Mouse (Mus musculus): ENCODE results near the gene Psmd8.
"Not testable (repeated sequence)": the region's sequence is repeated elsewhere in the genome, so short reads cannot be mapped to it uniquely, and the experiment has no call there.

The Psmd8 gene

DNA sequence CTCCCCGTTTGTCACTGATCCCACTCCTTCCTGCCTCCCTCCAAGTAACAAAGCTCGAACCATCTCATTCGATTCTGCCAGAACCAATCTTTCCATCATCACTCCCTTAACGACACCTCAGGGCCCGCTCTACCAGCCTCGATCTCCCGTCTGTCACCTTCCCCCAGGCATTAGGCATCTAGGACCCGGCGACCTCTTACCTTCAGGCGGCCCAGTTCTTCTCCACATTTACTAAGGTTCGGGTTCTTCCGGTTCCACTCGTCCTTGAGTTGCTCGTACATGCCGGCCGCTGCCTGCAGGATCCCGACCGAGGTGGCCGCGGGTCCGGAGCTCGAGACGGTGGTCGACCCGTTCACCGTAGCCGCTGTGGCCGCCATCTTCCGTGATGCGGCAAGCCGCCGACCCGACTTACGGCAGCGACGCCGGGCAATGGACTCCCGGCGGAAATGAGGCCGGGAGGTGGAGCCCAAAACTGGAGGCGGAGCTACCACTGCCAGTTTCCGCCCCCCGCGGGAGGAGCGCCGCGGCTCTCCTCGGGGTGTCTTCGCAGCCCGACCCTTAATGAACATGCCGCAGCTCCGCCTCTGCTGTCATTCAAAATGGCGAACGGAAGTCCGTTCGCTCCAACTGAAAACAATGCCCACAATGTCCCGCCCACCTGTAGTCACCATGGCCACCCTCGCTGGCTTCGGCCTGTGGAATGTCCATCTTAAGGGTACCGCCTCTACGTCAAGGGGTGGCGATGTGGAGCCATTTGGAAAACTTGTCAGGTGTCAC lies at the start of gene Psmd8:
Gene Psmd8 (minus strand): TSS at position 625 of the 777 bp plus-strand sequence.
- peak; percentile 99 for DNase-seq (ENCODE audit: low read depth)

DNA sequence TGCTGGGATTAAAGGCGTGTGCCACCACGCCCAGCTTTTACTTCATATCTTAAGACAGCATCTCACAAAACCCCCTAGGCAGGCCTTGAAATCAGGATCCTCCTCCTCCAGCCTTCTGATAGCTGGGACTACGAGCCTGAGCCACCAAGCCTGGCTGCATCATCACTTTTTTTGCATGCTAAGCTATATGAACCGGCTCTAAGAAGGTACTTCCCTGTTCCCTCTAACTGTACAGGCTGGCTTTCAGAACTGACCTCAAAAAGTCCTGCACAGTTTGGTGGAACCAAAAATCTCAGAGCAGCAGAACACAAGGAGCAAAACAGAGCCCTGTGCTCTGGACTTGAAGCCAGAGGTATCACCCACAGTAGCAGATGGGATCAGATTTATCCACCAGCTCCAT lies 47.7 kb upstream of the Psmd8 start:
- DNase-seq (ENCODE audit: low read depth): no peak

DNA sequence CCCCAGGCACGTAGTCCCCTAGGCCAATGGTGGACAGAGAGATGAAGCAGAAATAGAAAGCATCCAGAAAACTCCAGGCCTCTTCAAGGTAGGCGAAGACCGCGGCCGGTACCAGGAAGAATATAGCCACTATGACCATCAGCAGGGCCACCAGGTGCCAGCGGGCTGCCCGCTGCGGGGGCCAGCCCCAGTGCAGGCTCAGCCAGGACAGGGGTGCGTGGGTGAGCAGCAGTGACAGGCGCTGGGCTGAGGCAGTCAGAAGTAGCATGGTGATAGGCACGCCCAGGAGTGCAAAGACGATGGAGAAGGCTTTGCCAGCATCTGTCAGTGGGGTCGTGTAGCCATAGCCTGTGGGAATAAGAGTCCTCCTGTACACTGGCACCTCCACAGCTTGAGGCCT lies 45.0 kb upstream of the Psmd8 start:
- no peak for DNase-seq (ENCODE audit: low read depth)

DNA sequence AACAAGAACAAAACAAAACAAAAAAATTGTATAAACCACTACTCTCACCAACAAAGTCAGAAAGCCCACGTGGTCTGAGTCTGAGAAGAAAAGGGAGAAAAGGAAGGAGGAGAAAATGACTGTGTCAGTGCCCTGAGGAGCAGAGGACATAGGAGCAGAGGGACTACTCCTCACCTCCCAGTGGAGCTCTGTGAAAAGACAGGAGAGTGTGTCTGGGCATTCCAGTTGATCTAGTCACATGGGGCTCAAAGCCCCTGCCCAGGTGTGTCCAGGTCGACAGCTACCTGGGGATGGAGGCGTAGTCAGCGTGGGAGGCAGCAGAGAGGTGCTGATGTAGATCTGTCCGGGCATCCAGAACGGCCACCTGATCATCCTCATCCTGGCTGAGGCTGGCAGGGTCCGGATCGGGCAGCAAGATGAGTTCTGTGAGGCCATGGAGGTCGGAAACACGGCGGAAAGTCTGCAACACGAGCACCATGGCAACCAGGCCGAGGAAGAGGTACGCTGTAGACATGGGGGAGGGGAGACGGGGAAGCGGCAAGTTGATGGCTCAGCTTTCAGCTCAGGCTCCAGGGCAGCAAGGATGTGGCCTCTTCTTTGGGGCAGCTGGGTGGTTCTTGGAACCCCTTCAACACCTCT lies 44.4 kb upstream of the Psmd8 start:
- DNase-seq (ENCODE audit: low read depth): no peak

DNA sequence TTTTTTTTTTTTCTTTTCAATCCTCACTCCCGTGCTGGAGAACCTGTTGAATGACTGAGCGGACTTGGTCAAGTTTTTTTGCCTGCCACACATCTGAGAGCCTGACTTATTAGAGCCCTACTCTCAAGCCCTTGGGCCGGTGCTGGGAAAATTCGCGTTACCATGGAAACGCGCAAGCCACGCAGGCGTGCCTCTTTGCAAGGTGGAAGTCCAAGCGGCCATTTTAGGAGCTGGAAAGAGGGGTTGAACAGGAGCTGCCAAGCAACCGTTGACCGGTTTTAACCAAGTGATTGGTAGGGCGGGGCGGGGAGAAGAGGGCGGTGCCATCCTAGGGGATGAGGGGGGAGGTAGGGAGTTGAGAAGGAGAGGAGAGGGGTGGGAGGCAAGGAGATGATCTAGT lies 34.3 kb upstream of the Psmd8 start:
- no peak for DNase-seq (ENCODE audit: low read depth)

DNA sequence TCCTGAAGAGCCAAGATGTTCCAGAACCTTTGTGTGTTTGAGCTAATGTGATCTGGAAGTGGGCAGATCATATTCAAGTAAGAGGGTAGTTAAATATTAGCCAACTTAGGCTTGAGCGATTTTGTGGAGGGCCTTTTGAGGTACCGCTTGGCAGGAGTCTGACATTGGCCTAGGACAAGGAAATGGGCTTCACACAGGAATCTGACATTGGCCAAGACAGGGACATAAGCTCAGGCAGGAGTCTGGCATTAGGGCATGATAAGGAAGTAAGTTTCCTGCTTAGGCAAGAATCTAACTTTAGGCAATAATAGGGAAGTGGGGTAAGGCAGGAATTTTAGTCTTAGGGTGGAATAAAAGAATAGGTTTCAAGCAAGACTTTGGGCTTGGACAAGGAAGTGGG lies 33.7 kb upstream of the Psmd8 start:
- no peak for DNase-seq (ENCODE audit: low read depth)

DNA sequence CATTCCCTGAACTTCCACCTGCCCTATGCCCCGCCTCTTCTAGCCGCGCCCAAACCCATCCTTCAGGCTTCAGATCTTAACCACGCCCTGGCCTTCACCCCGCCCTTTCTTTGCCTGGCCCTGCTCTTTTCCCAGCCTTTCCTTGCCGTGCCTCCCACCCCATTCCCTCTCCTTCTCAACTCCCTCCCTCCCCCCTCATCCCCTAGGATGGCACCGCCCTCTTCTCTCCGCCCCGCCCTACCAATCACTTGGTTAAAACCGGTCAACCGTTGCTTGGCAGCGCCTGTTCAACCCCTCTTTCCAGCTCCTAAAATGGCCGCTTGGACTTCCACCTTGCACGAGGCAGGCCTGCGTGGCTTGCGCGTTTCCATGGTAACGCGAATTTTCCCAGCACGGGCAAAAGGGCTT lies 33.2 kb upstream of the Psmd8 start, which contains the start of gene Catsperg1:
Gene Catsperg1 (minus strand): TSS at position 361 of the 408 bp plus-strand sequence.
- DNase-seq (ENCODE audit: low read depth): no peak

DNA sequence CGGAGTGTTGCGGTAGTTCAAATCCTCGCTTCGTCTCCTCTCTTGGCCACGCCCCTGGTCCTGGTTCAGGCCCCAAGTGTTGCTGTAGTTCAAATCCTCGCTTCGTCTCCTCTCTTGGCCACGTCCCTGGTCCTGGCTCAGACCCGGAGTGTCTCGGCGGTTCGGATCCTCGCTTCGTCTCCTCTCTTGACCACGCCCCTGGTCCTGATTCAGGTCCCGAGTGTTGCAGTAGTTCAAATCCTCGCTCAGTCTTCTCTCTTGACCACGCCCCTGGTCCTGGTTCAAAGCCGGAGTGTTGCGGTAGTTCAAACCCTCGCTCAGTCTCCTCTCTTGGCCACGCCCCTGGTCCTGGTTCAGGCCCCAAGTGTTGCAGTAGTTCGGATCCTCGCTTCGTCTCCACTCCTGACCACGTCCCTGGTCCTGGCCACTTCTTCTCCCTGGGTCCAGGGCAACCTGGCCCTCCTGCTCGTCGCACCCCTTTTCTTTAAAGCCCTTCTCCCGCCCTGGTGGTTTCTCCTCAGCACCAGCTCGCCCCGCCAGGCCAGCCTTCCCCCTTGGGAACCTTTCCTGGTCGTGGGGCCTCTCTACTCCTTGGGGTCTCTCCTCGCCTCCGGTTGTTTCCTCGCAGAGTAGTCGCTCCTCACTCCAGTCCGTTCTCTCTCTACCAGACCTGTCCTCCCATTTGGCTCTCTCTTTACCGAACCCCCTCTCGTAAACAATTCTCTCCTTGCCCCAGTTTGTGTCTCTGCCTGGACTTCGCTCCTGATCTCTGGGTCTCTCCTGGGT lies 32.5 kb upstream of the Psmd8 start:
- not testable (repeated sequence) for DNase-seq (ENCODE audit: low read depth)

DNA sequence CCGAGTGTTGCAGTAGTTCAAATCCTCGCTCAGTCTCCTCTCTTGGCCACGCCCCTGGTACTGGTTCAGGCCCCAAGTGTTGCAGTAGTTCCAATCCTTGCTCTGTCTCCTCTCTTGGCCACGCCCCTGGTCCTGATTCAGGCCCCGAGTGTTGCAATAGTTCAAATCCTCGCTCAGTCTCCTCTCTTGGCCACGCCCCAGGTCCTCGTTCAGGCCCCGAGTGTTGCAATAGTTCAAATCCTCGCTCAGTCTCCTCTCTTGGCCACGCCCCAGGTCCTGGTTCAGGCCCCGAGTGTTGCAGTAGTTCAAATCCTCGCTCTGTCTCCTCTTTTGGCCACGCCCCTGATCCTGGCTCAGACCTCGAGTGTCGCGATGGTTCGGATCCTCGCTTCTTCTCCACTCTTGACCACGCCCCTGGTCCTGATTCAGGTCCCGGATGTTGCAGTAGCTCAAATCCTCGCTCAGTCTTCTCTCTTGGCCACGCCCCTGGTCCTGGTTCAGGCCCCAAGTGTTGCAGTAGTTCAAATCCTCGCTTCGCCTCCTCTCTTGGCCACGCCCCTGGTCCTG lies 31.8 kb upstream of the Psmd8 start:
- peak; percentile 44 for DNase-seq (ENCODE audit: low read depth)

DNA sequence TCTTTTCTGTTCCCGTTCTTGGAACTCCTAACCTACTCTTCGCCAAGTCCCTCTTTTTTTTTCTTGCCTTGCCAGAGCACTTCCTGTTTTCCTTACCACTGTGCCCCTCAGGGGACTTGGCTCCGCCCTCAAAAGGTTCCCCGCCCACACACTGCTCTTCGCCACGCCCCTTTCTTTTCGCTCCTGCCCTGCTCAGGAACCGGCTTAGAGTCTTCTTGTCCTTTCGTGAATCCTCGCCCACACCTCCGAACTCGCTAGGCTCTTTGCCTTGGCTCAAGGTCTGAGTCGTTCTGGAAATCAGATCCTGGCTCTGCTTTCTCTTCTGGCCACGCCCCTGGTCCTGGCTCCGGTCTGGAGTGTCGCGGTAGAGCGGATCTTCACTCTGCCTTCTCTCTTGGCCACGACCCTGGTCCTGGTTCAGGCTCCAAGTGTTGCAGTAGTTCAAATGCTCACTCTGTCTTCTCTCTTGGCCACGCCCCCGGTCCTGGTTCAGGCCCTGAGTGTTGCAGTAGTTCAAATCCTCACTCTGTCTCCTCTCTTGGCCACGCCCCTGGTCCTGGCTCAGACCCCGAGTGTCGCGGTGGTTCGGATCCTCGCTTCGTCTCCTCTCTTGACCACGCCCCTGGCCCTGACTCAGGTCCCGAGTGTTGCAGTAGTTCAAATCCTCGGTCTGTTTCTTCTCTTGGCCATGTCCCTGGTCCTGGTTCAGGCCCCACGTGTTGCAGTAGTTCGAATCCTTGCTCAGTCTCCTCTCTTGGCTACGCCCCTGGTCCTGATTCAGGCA lies 31.1 kb upstream of the Psmd8 start:
- peak; percentile 51 for DNase-seq (ENCODE audit: low read depth)

DNA sequence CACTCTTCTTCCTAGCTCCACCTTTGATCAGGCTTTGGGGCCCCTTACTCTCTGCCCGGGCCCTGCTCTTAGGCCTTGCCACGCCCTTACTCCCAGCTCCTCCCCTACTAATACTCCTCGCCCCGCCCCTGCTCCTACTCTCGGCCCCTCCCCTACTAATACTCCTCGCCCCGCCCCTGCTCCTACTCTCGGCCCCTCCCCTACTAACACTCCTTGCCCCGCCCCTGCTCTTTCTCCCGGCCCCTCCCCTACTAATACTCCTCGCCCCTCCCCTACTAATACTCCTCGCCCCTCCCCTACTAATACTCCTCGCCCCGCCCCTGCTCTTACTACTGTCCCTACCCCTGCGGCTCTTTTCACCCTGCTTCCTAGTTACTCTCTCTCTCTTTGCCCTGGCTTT lies 30.5 kb upstream of the Psmd8 start:
- not testable (repeated sequence) for DNase-seq (ENCODE audit: low read depth)

DNA sequence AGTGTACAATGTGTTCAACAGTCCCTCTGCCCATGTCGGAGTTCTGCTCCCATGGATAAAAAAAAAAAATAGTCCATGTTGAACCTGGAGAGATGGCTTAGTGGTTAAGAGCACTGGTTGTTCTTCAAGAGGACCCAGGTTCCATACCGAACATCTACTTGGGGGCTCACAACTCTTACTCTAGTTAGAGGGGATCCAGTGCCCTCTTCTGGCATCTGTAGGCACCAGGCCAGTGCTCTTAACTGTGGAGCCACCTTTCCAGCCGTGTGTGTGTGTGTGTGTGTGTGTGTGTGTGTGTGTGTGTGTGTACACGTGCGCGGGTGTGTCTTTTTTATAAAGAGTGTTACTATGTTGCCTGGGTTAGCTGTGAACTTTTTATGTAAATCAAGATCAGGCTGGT lies 22.1 kb upstream of the Psmd8 start:
- peak; percentile 30 for DNase-seq (ENCODE audit: low read depth)

DNA sequence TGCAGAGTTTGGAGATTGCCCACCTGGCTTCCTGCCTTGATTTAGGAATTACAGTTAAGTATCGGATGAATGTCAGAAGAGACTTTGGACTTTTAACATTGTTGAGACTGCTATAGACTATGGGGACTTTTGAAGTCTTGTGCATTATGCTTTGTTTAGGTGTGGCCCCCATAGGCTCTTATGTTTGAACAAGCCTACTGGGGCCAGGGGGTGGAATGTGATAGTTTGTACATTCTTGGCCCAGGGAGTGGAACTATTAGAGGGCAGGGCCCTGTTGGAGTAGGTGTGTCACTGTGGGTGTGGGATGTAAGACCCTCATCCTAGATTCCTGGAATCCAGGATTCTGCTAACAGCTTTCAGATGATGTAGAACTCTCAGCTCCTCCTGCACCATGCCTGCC lies 13.7 kb upstream of the Psmd8 start:
- DNase-seq (ENCODE audit: low read depth): not testable (repeated sequence)

DNA sequence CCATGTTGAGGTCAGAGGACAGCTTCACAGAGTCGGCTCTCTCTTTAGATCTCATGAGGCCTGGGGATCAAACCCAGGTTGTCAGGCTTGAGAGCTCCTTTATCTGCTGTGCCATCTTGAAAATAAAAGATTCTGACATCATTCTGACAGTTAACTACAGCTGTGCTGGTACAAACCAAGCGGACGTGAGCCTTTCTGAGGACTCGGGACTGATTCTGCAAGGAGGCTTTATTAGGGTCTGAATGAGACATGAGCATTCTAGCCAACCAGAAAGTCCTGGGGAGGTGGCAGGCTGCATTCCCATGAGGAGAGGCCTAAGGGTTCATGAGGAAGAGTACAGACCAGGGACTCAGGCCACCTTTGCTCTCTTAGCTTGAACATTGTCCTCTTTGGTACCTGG lies 822 bp upstream of the Psmd8 start:
- not testable (repeated sequence) for DNase-seq (ENCODE audit: low read depth)

DNA sequence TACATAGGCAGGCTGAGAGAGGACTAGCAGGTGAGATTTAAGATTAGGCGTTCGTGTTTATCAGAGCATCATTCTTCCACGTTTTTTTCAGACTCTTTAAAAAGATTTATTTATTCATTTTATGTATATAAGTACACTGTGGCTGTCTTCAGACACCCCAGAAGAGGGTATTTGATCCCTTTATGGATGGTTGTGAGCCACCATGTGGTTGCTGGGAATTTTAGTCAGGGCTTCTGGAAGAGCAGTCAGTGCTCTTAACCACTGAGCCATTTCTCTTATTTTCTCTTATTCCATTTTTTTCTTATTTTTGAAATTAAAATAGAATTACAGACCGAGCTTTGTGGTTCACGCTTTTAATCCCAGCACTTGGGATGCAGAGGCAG lies 344 bp upstream of the Psmd8 start:
- no peak for DNase-seq (ENCODE audit: low read depth)

DNA sequence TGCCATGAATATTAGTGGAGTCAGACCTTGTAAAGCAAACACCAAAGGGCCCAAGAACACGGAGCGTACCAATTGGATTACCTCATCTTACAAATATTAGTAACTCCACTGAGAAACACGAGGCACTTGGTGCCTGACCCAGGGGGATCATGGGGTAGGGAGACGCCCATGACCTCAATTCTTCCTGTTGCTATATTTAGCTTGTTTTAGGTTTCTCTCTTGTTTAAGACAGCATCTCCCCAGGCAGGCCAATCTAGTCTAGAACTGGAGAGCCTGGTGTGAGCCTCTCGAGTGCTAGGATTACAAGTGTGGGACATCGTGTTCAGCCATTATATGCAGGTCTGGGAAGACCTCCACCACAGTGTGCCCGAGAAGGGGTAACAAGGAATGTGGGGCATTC lies 1.2 kb downstream of the Psmd8 start:
- peak; percentile 82 for DNase-seq (ENCODE audit: low read depth)

DNA sequence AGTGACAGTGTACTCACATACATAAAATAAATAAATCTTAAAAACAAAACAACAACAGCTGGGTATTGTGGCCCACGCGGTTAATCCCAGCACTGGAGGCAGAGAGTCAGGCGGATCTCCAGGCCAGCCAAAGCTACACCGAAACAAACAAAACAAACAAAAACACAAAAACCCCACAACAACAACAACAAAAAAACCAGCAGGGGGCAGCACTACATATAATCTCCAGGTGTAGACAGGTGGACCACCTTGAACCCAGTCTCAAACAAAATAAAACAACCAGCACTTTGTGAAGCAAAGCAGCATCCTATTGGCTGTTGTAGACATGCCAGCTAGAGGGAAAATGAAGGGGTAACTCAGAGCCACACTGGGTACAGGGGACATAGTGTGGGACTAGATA lies 2.4 kb downstream of the Psmd8 start:
- no peak for DNase-seq (ENCODE audit: low read depth)

DNA sequence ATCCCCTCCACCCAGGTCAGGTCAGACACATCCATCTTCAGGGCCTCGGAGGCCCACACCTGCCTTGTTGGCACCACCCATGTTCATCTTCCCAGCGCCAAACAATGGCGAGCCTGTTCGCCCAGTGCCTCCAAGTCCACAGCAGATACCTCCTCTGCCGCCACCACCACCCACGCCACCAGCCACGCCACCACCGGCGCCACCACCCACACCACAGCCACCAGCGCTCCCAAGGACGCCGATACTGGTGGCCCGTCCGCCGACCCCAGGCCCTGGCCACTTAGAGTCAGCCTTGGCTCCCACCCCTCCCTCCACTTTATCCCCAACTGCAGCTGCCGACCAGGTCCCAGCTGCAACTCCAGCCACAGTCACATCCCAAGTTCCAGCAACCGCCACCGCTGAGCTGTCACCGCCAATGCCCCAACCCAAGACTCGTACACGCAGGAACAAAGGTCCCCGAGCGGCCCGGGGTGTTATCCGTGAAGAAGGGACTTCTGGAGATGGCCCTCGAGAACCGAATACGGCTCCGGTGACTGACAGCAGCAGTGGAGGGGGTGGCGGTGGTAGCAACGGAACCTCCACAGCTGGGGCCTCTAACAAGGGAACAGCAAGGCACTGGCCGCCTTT lies 8.0 kb downstream of the Psmd8 start:
- DNase-seq (ENCODE audit: low read depth): no peak

DNA sequence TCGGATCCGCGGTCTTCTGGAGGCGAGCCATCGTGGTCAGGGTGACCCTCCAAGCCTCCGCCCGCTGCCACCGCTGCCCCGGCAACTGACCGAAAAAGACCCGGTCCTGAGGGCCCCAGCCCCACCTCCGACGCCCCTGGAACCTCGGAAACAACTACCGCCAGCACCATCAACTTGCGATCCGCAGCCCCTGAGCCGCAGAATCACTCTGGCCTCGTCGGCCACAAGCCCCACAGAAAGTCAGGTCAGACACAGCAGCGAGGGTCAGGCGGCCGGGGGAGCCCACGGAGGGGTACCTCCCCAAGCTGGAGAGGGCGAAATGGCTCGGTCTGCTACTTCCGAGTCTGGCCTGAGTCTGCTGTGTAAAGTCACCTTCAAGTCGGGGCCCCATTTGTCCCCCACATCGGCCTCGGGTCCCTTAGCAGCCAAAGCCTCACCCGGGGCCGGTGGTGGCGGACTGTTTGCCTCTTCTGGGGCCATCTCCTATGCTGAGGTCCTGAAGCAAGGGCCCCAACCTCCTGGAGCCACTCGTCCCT lies 8.9 kb downstream of the Psmd8 start:
- no peak for DNase-seq (ENCODE audit: low read depth)

DNA sequence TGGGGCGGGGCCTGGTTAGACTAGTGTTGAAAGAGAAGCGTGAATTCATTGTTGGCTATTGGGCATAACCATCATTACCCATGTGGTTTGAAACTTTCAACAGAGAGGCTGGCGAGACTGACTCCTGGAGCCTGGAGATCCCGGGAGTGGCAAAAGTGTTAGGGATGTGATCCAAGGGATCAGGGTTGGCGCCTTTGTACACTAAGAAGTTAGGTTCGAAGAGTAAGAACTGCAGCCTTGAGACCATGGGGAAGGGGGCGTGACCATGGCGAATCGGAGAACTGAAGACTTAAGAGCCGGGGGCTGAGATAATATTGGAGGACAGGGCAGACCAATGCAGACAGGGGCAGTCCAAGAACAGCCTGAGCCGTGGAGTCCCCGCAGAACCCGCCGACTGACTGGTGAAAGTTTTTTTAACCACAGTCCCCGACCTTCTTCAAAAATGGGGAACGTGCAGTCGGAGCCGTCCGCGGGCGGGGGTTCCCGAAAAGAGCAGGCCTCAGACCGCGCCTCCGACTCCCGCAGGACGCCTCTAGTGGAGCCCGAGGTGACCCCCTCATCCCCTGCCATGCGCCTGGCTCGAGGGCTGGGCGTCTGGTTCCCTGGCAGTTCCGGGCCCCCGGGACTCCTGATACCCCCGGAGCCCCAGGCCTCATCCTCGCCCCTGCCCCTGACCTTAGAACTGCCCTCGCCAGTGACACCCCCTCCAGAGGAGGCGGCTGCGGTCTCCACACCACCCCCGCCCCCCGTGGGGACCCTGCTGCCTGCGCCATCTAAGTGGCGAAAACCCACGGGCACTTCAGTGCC lies 9.5 kb downstream of the Psmd8 start:
- DNase-seq (ENCODE audit: low read depth): no peak

All from 416B (cell line).